Mouse (Mus musculus) G1E (cell line): ENCODE results near the gene Notch2.

Experiments used
- CTCF ChIP-seq: IDR thresholded peaks from 2 replicates; pipeline ENCODE4 v1.5.1; 2012; ENCODE audit warnings: low read depth, low read length, inconsistent platforms, mixed read lengths
- GATA1 ChIP-seq: IDR thresholded peaks from 2 replicates; pipeline ENCODE4 v1.6.1; 2012; ENCODE audit warnings: borderline replicate concordance, low read length, inconsistent platforms, mixed read lengths
- TAL1 ChIP-seq: conservative IDR thresholded peaks from 2 replicates; pipeline ENCODE4 v1.6.1; 2012; ENCODE audit warnings: low read depth, low read length, inconsistent platforms, mixed read lengths

- TF ChIP-seq CTCF (no peak), GATA1 (no peak), TAL1 (no peak)
Observed at GRCm38 (mm10) chr3:98063833-98064232, 50.5 kb downstream of the Notch2 start.
